Mouse (Mus musculus): ENCODE measurements at regions not wholly inside any gene's neighbourhood (a gene's known extent, or its start where the extent isn't known, plus 50 kb on each side); places are given as distances from the start of the nearest gene placed in this dataset.
A peak's percentile ranks its signal among the peaks of the same experiment; 100 is the strongest.

DNA sequence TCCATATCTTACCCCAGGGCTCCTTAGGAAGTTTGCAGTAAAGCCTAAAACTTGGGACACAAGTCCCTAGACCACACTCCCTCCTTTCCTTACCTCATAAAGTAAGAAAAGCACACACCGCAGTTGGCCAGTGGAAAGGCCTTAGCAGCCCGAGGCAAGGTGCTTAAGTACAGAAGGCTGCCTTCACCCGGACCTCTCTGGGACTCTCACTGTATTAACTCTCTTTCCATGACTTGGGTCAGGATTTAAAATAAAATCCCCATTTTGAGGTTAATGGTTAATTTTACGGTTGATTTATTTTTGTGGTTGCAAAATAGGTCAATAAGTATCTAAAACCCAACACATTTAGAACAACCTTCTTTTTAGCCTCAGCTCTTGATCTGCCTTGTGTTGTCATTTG is 103.1 kb upstream of the Bmper start:
- Histone ChIP-seq H3K4me1 (ENCODE audit: control insufficient read depth, insufficient read depth, low read length) (no peaks in the 10 kb centered on the region), H3K4me3 (ENCODE audit: low read depth, low read length) (no peak overlapping the region), H3K9ac (ENCODE audit: low read depth, low read length) (no peak overlapping the region), H3K9me3 (ENCODE audit: control insufficient read depth, low read length) (no peaks in the 10 kb centered on the region), H3K27me3 (replicated peaks; ENCODE audit: control insufficient read depth, insufficient read depth, low read length) (no peaks in the 10 kb centered on the region), H3K27ac (replicated peaks; ENCODE audit: low read depth, low read length) (no peak overlapping the region), H3K36me3 (ENCODE audit: control insufficient read depth, insufficient read depth, low read length) (no peaks in the 10 kb centered on the region), H3K4me2 (ENCODE audit: low read depth, low read length) (no peak overlapping the region)
- WGBS, result 73% methylated on average over 4 of the region's 4 CpGs
- ATAC-seq (ENCODE audit: low read depth) (no peak), DNase-seq (ENCODE audit: low spot score) (no peak)

GRCm38 (mm10) chr9:23120814-23121213 is 102.1 kb upstream of the Bmper start:
- Histone ChIP-seq H3K27ac (replicated peaks; ENCODE audit: low read depth, low read length) (no peak overlapping the region), H3K27me3 (replicated peaks; ENCODE audit: control insufficient read depth, insufficient read depth, low read length) (no peaks in the 10 kb centered on the region), H3K9ac (ENCODE audit: low read depth, low read length) (no peak overlapping the region), H3K4me3 (ENCODE audit: low read depth, low read length) (no peak overlapping the region), H3K9me3 (ENCODE audit: control insufficient read depth, low read length) (no peaks in the 10 kb centered on the region), H3K4me1 (ENCODE audit: control insufficient read depth, insufficient read depth, low read length) (no peaks in the 10 kb centered on the region; the same call in 1 of the 2 replicates), H3K4me2 (ENCODE audit: low read depth, low read length) (no peak overlapping the region), H3K36me3 (ENCODE audit: control insufficient read depth, insufficient read depth, low read length) (no peaks in the 10 kb centered on the region)
- DNase-seq (ENCODE audit: low spot score) (no peak), ATAC-seq (ENCODE audit: low read depth) (no peak)
- 87% methylated on average over 2 of the region's 2 CpGs for WGBS

DNA sequence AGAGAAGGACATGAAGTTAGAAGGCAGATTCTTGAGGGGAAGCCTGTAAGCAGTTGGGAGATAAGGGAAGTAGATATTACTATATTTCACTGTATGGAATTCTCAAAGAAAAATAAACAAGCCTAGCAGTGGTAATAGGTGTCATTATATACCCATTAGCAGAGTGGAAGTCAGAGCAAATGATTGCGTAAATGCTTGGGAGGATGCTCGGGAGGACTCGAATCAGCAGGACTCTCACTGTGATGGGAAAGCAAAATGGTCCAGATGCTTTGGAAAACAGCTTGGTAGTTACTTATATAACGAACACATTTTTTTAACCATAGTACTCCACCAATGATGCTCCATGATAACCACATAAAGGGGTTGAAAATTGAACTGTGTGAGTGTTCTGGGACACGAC is 100.4 kb upstream of the Bmper start:
- peaks cover 14% of the 10 kb centered on the region for H3K4me1 ChIP-seq (ENCODE audit: control insufficient read depth, insufficient read depth, low read length)
- WGBS, result 65% methylated on average over 5 of the region's 5 CpGs
- no peak for DNase-seq (ENCODE audit: low spot score)
- no peak for ATAC-seq (ENCODE audit: low read depth)
- H3K36me3 ChIP-seq (ENCODE audit: control insufficient read depth, insufficient read depth, low read length), result no peaks in the 10 kb centered on the region
- H3K27ac ChIP-seq (replicated peaks; ENCODE audit: low read depth, low read length), result no peak overlapping the region
- H3K4me3 ChIP-seq (ENCODE audit: low read depth, low read length), result no peak overlapping the region
- no peak overlapping the region for H3K4me2 ChIP-seq (ENCODE audit: low read depth, low read length)
- no peaks in the 10 kb centered on the region for H3K9me3 ChIP-seq (ENCODE audit: control insufficient read depth, low read length)
- H3K9ac ChIP-seq (ENCODE audit: low read depth, low read length), result no peak overlapping the region
- no peaks in the 10 kb centered on the region for H3K27me3 ChIP-seq (replicated peaks; ENCODE audit: control insufficient read depth, insufficient read depth, low read length)

GRCm38 (mm10) chr9:23123452-23123851 is 99.4 kb upstream of the Bmper start:
- ATAC-seq (ENCODE audit: low read depth), result no peak
- 75% methylated on average over 3 of the region's 3 CpGs for WGBS
- no peak overlapping the region for H3K4me3 ChIP-seq (ENCODE audit: low read depth, low read length)
- H3K27ac ChIP-seq (replicated peaks; ENCODE audit: low read depth, low read length), result no peak overlapping the region
- no peaks in the 10 kb centered on the region for H3K27me3 ChIP-seq (replicated peaks; ENCODE audit: control insufficient read depth, insufficient read depth, low read length)
- H3K9ac ChIP-seq (ENCODE audit: low read depth, low read length), result no peak overlapping the region
- no peaks in the 10 kb centered on the region for H3K36me3 ChIP-seq (ENCODE audit: control insufficient read depth, insufficient read depth, low read length)
- H3K4me2 ChIP-seq (ENCODE audit: low read depth, low read length), result no peak overlapping the region
- H3K9me3 ChIP-seq (ENCODE audit: control insufficient read depth, low read length), result no peaks in the 10 kb centered on the region
- H3K4me1 ChIP-seq (ENCODE audit: control insufficient read depth, insufficient read depth, low read length), result peaks cover 15% of the 10 kb centered on the region
- no peak for DNase-seq (ENCODE audit: low spot score)

DNA sequence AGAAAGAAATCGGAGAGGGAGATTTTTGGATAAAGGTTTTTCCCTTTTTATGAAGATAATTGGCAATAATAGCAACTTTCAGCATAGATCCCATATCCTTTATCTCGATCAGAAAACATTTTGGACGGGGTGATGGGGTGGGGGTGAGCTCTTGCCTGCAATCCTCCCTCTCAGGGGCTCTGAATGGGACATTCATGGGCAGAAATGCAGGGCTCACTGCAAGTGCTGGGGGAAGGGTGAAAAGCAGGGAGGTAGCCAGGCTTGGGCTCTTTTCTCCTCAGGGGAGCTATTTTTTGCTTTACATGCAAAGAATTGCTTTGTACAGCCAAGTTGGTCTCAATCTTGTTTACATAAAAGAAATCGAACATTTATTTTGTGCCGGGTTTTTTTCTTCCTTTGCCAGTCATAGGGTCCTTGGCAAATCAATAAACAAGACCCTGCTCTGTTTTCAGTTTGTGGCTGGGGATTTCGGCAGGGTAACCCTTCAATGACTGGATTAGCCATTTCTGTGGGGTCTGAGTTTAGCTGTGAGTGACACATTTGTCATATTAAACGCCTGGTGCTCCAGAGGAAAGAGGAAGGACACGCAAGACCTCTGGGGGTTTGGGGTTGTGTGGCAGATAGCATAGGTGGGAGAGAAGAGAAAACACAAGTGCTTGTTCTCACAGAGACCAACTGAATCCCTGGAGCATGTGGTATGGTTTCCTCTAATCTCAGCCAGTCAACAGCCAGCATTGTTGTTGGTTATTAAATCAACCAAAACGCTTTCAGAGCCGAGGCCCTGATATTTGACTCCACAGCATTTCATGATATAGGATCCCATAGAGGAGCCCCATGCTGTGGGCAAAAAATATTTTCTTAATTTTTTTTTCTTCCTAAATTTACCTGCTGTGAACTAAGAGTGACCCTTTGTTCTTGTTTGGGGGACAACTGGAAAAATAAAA is 96.8 kb upstream of the Bmper start:
- no peaks in the 10 kb centered on the region for H3K9me3 ChIP-seq (ENCODE audit: control insufficient read depth, low read length)
- H3K4me2 ChIP-seq (ENCODE audit: low read depth, low read length), result peak overlapping the region; percentile 20; the same call in 1 of the 2 replicates
- 24% methylated on average over 10 of the region's 10 CpGs for WGBS
- H3K4me1 ChIP-seq (ENCODE audit: control insufficient read depth, insufficient read depth, low read length), result peaks cover 15% of the 10 kb centered on the region
- H3K36me3 ChIP-seq (ENCODE audit: control insufficient read depth, insufficient read depth, low read length), result no peaks in the 10 kb centered on the region
- peak overlapping the region; percentile 1; the same call in 1 of the 2 replicates for H3K27ac ChIP-seq (replicated peaks; ENCODE audit: low read depth, low read length)
- H3K27me3 ChIP-seq (replicated peaks; ENCODE audit: control insufficient read depth, insufficient read depth, low read length), result no peaks in the 10 kb centered on the region
- ATAC-seq (ENCODE audit: low read depth) (peak; percentile 71; the same call in 1 of the 2 replicates), DNase-seq (ENCODE audit: low spot score) (peak; percentile 58)
- no peak overlapping the region for H3K4me3 ChIP-seq (ENCODE audit: low read depth, low read length)
- no peak overlapping the region for H3K9ac ChIP-seq (ENCODE audit: low read depth, low read length)

DNA sequence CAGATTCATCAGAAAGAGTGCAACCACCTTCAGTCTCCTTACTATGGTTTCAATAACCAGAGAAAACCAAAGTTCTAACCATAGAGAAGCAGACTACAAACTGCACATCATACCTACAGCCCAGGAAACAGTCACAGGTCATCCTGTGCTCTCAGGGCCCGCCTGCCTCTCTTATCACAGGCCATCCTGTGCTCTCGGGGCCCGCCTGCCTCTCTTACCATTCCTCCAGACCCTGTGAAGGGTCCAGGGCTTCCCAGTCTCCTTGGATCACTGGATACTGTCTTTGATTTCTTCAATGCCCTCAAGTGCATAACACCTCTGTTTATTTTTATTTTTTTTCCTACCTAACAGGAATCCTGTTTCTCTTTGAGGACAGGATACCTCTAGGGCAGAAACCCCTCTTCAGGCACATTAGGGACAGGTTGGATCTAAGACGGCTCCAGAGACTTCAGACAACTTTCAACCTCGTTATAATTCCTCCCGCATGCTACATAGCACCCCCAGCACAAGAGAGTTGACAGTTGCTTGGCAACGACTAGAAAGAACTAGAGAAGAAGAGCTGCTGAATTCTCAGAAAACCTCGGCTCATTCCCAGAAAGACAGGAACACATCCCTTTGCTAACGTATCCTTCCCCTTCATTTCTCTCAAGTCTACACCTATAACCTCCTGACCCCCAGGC is 95.4 kb upstream of the Bmper start:
- Histone ChIP-seq H3K36me3 (ENCODE audit: control insufficient read depth, insufficient read depth, low read length) (no peaks in the 10 kb centered on the region), H3K4me3 (ENCODE audit: low read depth, low read length) (no peak overlapping the region), H3K9me3 (ENCODE audit: control insufficient read depth, low read length) (no peaks in the 10 kb centered on the region), H3K4me2 (ENCODE audit: low read depth, low read length) (no peak overlapping the region), H3K27me3 (replicated peaks; ENCODE audit: control insufficient read depth, insufficient read depth, low read length) (no peaks in the 10 kb centered on the region), H3K27ac (replicated peaks; ENCODE audit: low read depth, low read length) (no peak overlapping the region), H3K9ac (ENCODE audit: low read depth, low read length) (no peak overlapping the region), H3K4me1 (ENCODE audit: control insufficient read depth, insufficient read depth, low read length) (peaks cover 15% of the 10 kb centered on the region)
- DNase-seq (ENCODE audit: low spot score) (no peak), ATAC-seq (ENCODE audit: low read depth) (no peak)
- 40% methylated on average over 9 of the region's 9 CpGs for whole genome bisulfite sequencing

DNA sequence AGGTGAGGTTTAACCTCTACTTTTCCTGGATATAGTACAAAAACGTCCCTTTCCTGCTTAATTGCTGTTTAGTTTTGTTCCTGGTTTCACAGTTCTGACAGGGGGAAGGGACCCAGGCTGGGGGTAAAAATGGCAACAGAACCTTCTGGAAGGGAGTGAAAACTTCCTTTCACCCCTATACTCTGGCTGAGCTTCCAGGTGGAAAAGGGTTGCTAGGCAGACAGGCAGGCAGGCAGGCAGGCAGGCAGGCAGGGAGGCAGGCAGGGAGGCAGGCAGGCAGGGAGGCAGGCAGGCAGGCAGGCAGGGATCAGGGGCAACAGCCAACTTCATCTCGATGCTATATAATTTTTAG is 94.9 kb upstream of the Bmper start:
- ATAC-seq (ENCODE audit: low read depth), result no peak
- no peak overlapping the region for H3K4me3 ChIP-seq (ENCODE audit: low read depth, low read length)
- H3K36me3 ChIP-seq (ENCODE audit: control insufficient read depth, insufficient read depth, low read length), result no peaks in the 10 kb centered on the region
- H3K27me3 ChIP-seq (replicated peaks; ENCODE audit: control insufficient read depth, insufficient read depth, low read length), result no peaks in the 10 kb centered on the region
- no peak overlapping the region for H3K27ac ChIP-seq (replicated peaks; ENCODE audit: low read depth, low read length)
- peaks cover 15% of the 10 kb centered on the region for H3K4me1 ChIP-seq (ENCODE audit: control insufficient read depth, insufficient read depth, low read length)
- DNase-seq (ENCODE audit: low spot score), result no peak
- H3K9me3 ChIP-seq (ENCODE audit: control insufficient read depth, low read length), result no peaks in the 10 kb centered on the region
- no peak overlapping the region for H3K4me2 ChIP-seq (ENCODE audit: low read depth, low read length)
- H3K9ac ChIP-seq (ENCODE audit: low read depth, low read length), result no peak overlapping the region
- WGBS, result 45% methylated on average over 2 of the region's 2 CpGs

DNA sequence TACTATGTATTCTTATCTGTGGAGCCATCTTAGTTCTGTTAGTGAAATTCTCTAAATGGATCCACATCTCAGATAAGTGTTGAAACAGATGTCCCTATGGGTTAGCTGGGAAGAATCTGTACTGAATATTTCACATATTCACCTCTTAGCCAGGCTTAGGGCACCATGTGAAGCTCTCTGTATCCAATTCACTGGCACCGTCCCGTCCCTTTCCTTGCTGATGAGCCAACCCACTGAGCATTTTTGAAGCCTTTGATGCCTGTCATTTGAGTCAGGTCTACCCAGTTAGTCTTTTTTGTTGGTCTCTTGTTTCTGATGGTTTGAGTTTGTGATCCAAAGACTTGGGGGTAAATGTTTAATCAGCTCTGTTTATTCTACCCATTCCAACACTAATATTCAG is 88.9 kb upstream of the Bmper start:
- Histone ChIP-seq H3K4me3 (ENCODE audit: low read depth, low read length) (no peak overlapping the region), H3K27me3 (replicated peaks; ENCODE audit: control insufficient read depth, insufficient read depth, low read length) (no peaks in the 10 kb centered on the region), H3K4me1 (ENCODE audit: control insufficient read depth, insufficient read depth, low read length) (no peaks in the 10 kb centered on the region), H3K36me3 (ENCODE audit: control insufficient read depth, insufficient read depth, low read length) (no peaks in the 10 kb centered on the region), H3K9me3 (ENCODE audit: control insufficient read depth, low read length) (peaks cover 6% of the 10 kb centered on the region; the same call in 1 of the 2 replicates), H3K4me2 (ENCODE audit: low read depth, low read length) (no peak overlapping the region), H3K9ac (ENCODE audit: low read depth, low read length) (no peak overlapping the region), H3K27ac (replicated peaks; ENCODE audit: low read depth, low read length) (no peak overlapping the region)
- 60% methylated on average over 2 of the region's 2 CpGs for WGBS
- ATAC-seq (ENCODE audit: low read depth) (no peak), DNase-seq (ENCODE audit: low spot score) (no peak)
